Mouse (Mus musculus) liver, embryonic 14.5 days (tissue): ENCODE results near the gene Adar. TPM values are rescaled to one million over a fixed set of nuclear protein-coding genes. Genes with fewer than 3 reads are reported as not detected.

Experiments used
- ATAC-seq: fragments of 200-750 bp; cut with Nextera tagmentation; 2 replicates; pipeline ENCODE4 v1.8.0; 2017; ENCODE audit warnings: moderate number of reproducible peaks, mild to moderate bottlenecking, moderate library complexity; ENCODE audit not compliant: insufficient read depth
- DNase-seq, 3 experiments: peaks; one replicate each; pipeline ENCODE4 v3.0.0-alpha.2; 2012 to 2013; ENCODE audit warnings: low read depth in 3 of 3, low spot score in 3 of 3
- H3K27ac ChIP-seq: fragments of 300-500 bp; sonication (generic); 2 replicates; pipeline ENCODE4 v1.5.1; 2014; ENCODE audit warnings: moderate library complexity, mild to moderate bottlenecking, control low read depth, inconsistent platforms
- H3K27me3 ChIP-seq: fragments of 300-500 bp; sonication (generic); 2 replicates; pipeline ENCODE4 v1.6.1; 2014; ENCODE audit warnings: mild to moderate bottlenecking, low read length, moderate library complexity; ENCODE audit not compliant: control insufficient read depth, insufficient read depth
- H3K36me3 ChIP-seq: fragments of 300-500 bp; sonication (generic); replicated peaks from 2 replicates; pipeline ENCODE4 v1.6.1; 2014; ENCODE audit warnings: low read depth; ENCODE audit not compliant: control insufficient read depth, insufficient read depth
- H3K4me1 ChIP-seq, 2 experiments: fragments of 200-500 bp in 1 of 2; fragments of 300-500 bp in 1 of 2; sonication (generic) in 1 of 2; replicated peaks; 2 replicates each; pipeline ENCODE4 v1.6.1; 2012 to 2014; ENCODE audit warnings: antibody characterized with exemption in 1 of 2, inconsistent platforms in 1 of 2, low read length in 1 of 2; ENCODE audit not compliant: control insufficient read depth in 2 of 2, insufficient read depth in 2 of 2
- H3K4me2 ChIP-seq: fragments of 300-500 bp; sonication (generic); 2 replicates; pipeline ENCODE4 v1.6.1; 2014; ENCODE audit warnings: low read depth, mild to moderate bottlenecking, control low read depth, moderate library complexity
- H3K4me3 ChIP-seq, 2 experiments: fragments of 200-500 bp in 1 of 2; fragments of 300-500 bp in 1 of 2; sonication (generic) in 1 of 2; 2 replicates each; pipeline ENCODE4 v1.5.1; 2012 to 2014; ENCODE audit warnings: low read depth in 2 of 2, low read length in 2 of 2, mild to moderate bottlenecking in 2 of 2, control low read depth in 1 of 2, inconsistent platforms in 1 of 2, moderate library complexity in 1 of 2; ENCODE audit not compliant: insufficient read depth in 1 of 2
- H3K9ac ChIP-seq: fragments of 300-500 bp; sonication (generic); replicated peaks from 2 replicates; pipeline ENCODE4 v1.6.1; 2014; ENCODE audit warnings: mild to moderate bottlenecking, control low read depth, moderate library complexity
- H3K9me3 ChIP-seq: fragments of 300-500 bp; sonication (generic); 2 replicates; pipeline ENCODE4 v1.6.1; 2016; ENCODE audit warnings: low read length, mixed read lengths; ENCODE audit not compliant: control insufficient read depth
- CTCF ChIP-seq: IDR thresholded peaks from 2 replicates; pipeline ENCODE4 v1.5.1; 2016; ENCODE audit warnings: antibody characterized with exemption, low read depth, control low read depth
- EP300 ChIP-seq: IDR thresholded peaks from 2 replicates; pipeline ENCODE4 v1.6.1; 2016; ENCODE audit warnings: antibody characterized with exemption, low read depth
- WGBS: fragments of 180-500 bp; shearing (Covaris S2); extraction: QIAGEN DNeasy Blood & Tissue Kit; methylation state at CpG from one replicate; pipeline ENCODE4 v1.1.7; 2014; ENCODE audit not compliant: insufficient replicate concordance; 5-methylcytosine and 5-hydroxymethylcytosine counted together
- polyA plus RNA-seq, 2 experiments: library from polyadenylated mRNA; depleted of rRNA in 1 of 2; stranded (reverse) in 1 of 2; unstranded in 1 of 2; fragments of >200 nt; fragmentation: Nextera tagmentation in 1 of 2; extraction: Ambion mirVana in 1 of 2; gene quantifications; 2 replicates each; pipeline versions ENCODE4 v1.2.1 to v1.2.3; 2012 to 2014

Gene Adar
- polyA plus RNA-seq, 2 experiments = 6.4 to 7.9 TPM

GRCm38 (mm10) chr3:89759786-89760185 lies 45.0 kb downstream of the Adar start:
- ATAC-seq = no peak
- no peak overlapping the region for H3K9ac ChIP-seq
- no peaks in the 10 kb centered on the region for H3K36me3 ChIP-seq
- H3K4me3 ChIP-seq = no peak overlapping the region
- no peak overlapping the region for H3K27ac ChIP-seq
- WGBS = 54% methylated on average over 2 of the region's 3 CpGs
- peaks cover 14% of the 10 kb centered on the region for H3K27me3 ChIP-seq
- H3K4me2 ChIP-seq = no peak overlapping the region
- no peak for DNase-seq
- no peaks in the 10 kb centered on the region for H3K9me3 ChIP-seq
- TF ChIP-seq EP300 (no peak), CTCF (no peak)
- H3K4me1 ChIP-seq = no peaks in the 10 kb centered on the region

- Histone ChIP-seq H3K4me2 (no peak within 1 kb of the TSS), H3K27me3 (peaks cover 14% of the 10 kb centered on the region), H3K4me3 (no peak within 1 kb of the TSS), H3K36me3 (no peaks in the 10 kb centered on the region), H3K9me3 (no peaks in the 10 kb centered on the region), H3K27ac (no peak within 1 kb of the TSS), H3K9ac (no peak within 1 kb of the TSS), H3K4me1 (no peaks in the 10 kb centered on the region)
- no peak for TF ChIP-seq EP300
- TF ChIP-seq CTCF = no peak
- no peak for ATAC-seq
- DNase-seq = peak; percentile 35 to 42 (median 37)
- 2% methylated on average over 36 of the region's 36 CpGs for WGBS
These were observed 49.4 kb downstream of the Adar start, which contains the start of gene Chrnb2 for GRCm38 (mm10) chr3:89764119-89764724. Gene Chrnb2, minus strand, starts transcription at chr3:89764632.

GRCm38 (mm10) chr3:89769584-89769983 lies 54.8 kb downstream of the Adar start:
- H3K4me3 ChIP-seq = no peak overlapping the region
- TF ChIP-seq EP300 (no peak), CTCF (no peak)
- H3K36me3 ChIP-seq = no peaks in the 10 kb centered on the region
- H3K27ac ChIP-seq = no peak overlapping the region
- H3K9me3 ChIP-seq = no peaks in the 10 kb centered on the region
- no peak overlapping the region for H3K4me2 ChIP-seq
- peaks cover under 1% of the 10 kb centered on the region for H3K27me3 ChIP-seq
- H3K4me1 ChIP-seq = peaks cover under 1 to 17% of the 10 kb centered on the region in 2 experiments
- DNase-seq (no peak), ATAC-seq (no peak)
- WGBS = 57% methylated on average over 7 of the region's 7 CpGs
- H3K9ac ChIP-seq = no peak overlapping the region

- Histone ChIP-seq H3K4me1 (peaks cover 4 to 25% of the 10 kb centered on the region in 2 experiments), H3K27me3 (no peaks in the 10 kb centered on the region; the same call in 1 of the 2 replicates), H3K27ac (no peak overlapping the region), H3K9me3 (no peaks in the 10 kb centered on the region), H3K9ac (no peak overlapping the region), H3K4me2 (no peak overlapping the region), H3K36me3 (no peaks in the 10 kb centered on the region), H3K4me3 (no peak overlapping the region)
- 32% methylated on average over 2 of the region's 2 CpGs for WGBS
- ATAC-seq (no peak), DNase-seq (no peak)
- TF ChIP-seq CTCF (no peak), EP300 (no peak)
These were observed 55.7 kb downstream of the Adar start for GRCm38 (mm10) chr3:89770425-89771002.

- peak overlapping the region; percentile 97 for H3K4me2 ChIP-seq
- peak overlapping the region; percentile 76 to 82 for H3K4me3 ChIP-seq
- no peaks in the 10 kb centered on the region for H3K9me3 ChIP-seq
- 1% methylated on average over 17 of the region's 17 CpGs for WGBS
- H3K36me3 ChIP-seq = peaks cover 4% of the 10 kb centered on the region; the same call in 1 of the 2 replicates
- TF ChIP-seq EP300 = no peak
- peak; percentile 99 for TF ChIP-seq CTCF
- peak overlapping the region; percentile 86 for H3K9ac ChIP-seq
- peaks cover 5 to 25% of the 10 kb centered on the region in 2 experiments for H3K4me1 ChIP-seq
- H3K27me3 ChIP-seq = no peaks in the 10 kb centered on the region
- ATAC-seq = peak; percentile 64
- DNase-seq = peak; percentile 71 to 78 (median 72)
- peak overlapping the region; percentile 66 for H3K27ac ChIP-seq
These were observed 57.8 kb downstream of the Adar start for GRCm38 (mm10) chr3:89772588-89772967.
